Mouse (Mus musculus): ENCODE data around the gene 0610010K14Rik. TPM values are rescaled to one million over a fixed set of nuclear protein-coding genes. Genes with fewer than 3 reads are reported as not detected.

The 0610010K14Rik gene
- total and polyA plus RNA-seq, 2 experiments from 2014 or later = 47.7 to 102 TPM

DNA sequence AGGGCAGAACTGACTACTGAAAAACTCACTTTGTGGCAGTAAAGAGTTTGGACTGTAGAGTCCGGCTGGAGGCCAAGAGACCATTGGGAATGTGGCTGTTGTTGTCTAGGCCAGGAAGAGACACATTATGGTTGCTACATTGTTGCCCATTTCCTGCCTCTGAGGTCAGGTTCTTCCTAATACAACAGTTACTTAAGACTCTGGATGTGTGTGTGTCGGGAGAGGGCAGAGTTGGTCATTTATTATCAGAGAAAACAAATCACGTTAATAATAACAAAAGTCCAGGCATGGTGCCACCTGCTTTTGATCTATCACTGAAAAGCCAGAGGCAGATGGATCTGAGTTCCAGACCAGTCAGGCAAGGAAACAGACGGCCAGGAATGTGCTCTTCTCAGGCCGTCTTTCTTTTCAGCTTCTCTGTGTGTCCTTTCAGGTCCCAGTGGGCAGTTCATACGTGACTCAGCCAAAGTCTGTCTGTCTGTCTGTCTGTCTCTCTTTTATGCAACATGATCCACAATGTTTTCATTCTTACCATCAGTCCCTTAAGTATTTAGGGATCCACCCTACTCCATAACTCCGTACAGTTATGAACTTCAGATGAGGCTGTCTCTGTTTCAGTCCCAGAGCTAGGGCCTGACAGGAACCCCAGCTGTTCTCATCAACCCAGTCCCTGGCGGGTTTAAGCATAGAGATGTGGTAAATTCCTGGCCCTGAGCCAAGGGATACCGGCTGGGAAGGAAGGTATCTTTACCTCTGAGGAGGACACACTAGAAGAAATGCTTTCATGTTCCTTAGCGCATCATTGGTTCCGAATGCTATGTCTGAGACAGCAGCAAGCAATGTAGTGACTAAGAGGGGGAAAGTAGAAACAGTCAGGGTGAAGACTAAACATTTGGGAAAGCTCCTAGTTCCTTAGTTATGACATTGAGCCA is 44.1 kb downstream of the 0610010K14Rik start:
- TF ChIP-seq EP300 (IDR thresholded peaks at IDR 0.05; ENCODE audit: low read depth) = no peak
- no peak for TF ChIP-seq CTCF (IDR thresholded peaks at IDR 0.05; ENCODE audit: low read depth)
- H3K27ac ChIP-seq (ENCODE audit: low read depth) = no peak overlapping the region
- H3K36me3 ChIP-seq (replicated peaks; ENCODE audit: control insufficient read depth, insufficient read depth, low read length) = no peaks in the 10 kb centered on the region
- no peaks in the 10 kb centered on the region for H3K9me3 ChIP-seq (replicated peaks; ENCODE audit: control insufficient read depth, low read length)
- no peak overlapping the region for H3K4me3 ChIP-seq (ENCODE audit: low read depth, low read length)
- no peaks in the 10 kb centered on the region for H3K4me1 ChIP-seq (ENCODE audit: control insufficient read depth, insufficient read depth)
- DNase-seq (ENCODE audit: low spot score) = no peak
- H3K9ac ChIP-seq (replicated peaks; ENCODE audit: low read depth, low read length) = no peak overlapping the region
- 50% methylated on average over 11 of the region's 11 CpGs for WGBS
- no peak for ATAC-seq (ENCODE audit: insufficient read depth, low read depth)
- no peak overlapping the region for H3K4me2 ChIP-seq (ENCODE audit: low read depth, low read length)
- H3K27me3 ChIP-seq (ENCODE audit: control insufficient read depth, insufficient read depth, low read length) = no peaks in the 10 kb centered on the region

- Histone ChIP-seq H3K9me3 (replicated peaks; ENCODE audit: control insufficient read depth, low read length) (no peaks in the 10 kb centered on the region), H3K9ac (replicated peaks; ENCODE audit: low read depth, low read length) (no peak overlapping the region), H3K36me3 (replicated peaks; ENCODE audit: control insufficient read depth, insufficient read depth, low read length) (no peaks in the 10 kb centered on the region), H3K4me1 (ENCODE audit: control insufficient read depth, insufficient read depth) (no peaks in the 10 kb centered on the region), H3K27me3 (ENCODE audit: control insufficient read depth, insufficient read depth, low read length) (no peaks in the 10 kb centered on the region), H3K27ac (ENCODE audit: low read depth) (no peak overlapping the region), H3K4me2 (ENCODE audit: low read depth, low read length) (no peak overlapping the region), H3K4me3 (ENCODE audit: low read depth, low read length) (no peak overlapping the region)
- TF ChIP-seq CTCF (IDR thresholded peaks at IDR 0.05; ENCODE audit: low read depth) (no peak), EP300 (IDR thresholded peaks at IDR 0.05; ENCODE audit: low read depth) (no peak)
- 71% methylated on average over 4 of the region's 4 CpGs for whole genome bisulfite sequencing
- no peak for DNase-seq (ENCODE audit: low spot score)
- no peak for ATAC-seq (ENCODE audit: insufficient read depth, low read depth)
These were observed 45.6 kb downstream of the 0610010K14Rik start for GRCm38 (mm10) chr11:70192157-70192556.

DNA sequence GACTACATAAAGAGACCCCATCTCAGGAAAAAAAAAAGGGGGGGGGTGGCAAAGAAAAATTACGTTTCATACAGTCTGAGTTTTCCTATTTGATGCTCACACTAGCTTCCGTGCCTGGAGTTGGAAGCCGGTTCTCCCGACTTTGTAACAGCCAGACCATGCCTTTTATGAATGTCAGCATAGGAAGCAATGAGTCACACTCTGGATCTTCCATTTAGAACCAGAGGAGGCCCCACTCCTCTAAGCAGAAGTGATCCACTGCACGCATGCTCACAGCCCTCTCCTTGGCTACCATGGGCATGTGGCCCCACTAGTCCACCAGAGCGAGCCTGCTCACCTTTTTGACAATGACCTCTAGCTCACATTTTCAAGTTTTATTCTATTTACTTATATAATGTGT is 46.5 kb downstream of the 0610010K14Rik start:
- ATAC-seq (ENCODE audit: insufficient read depth, low read depth) (no peak), DNase-seq (ENCODE audit: low spot score) (no peak)
- WGBS = 66% methylated on average over 6 of the region's 6 CpGs
- Histone ChIP-seq H3K9me3 (replicated peaks; ENCODE audit: control insufficient read depth, low read length) (no peaks in the 10 kb centered on the region), H3K4me3 (ENCODE audit: low read depth, low read length) (no peak overlapping the region), H3K9ac (replicated peaks; ENCODE audit: low read depth, low read length) (no peak overlapping the region), H3K27ac (ENCODE audit: low read depth) (no peak overlapping the region), H3K4me1 (ENCODE audit: control insufficient read depth, insufficient read depth) (no peaks in the 10 kb centered on the region), H3K36me3 (replicated peaks; ENCODE audit: control insufficient read depth, insufficient read depth, low read length) (no peaks in the 10 kb centered on the region), H3K27me3 (ENCODE audit: control insufficient read depth, insufficient read depth, low read length) (no peaks in the 10 kb centered on the region), H3K4me2 (ENCODE audit: low read depth, low read length) (no peak overlapping the region)
- TF ChIP-seq EP300 (IDR thresholded peaks at IDR 0.05; ENCODE audit: low read depth) (no peak), CTCF (IDR thresholded peaks at IDR 0.05; ENCODE audit: low read depth) (no peak)

- DNase-seq (ENCODE audit: low spot score) (no peak), ATAC-seq (ENCODE audit: insufficient read depth, low read depth) (no peak)
- Histone ChIP-seq H3K36me3 (replicated peaks; ENCODE audit: control insufficient read depth, insufficient read depth, low read length) (no peaks in the 10 kb centered on the region), H3K4me3 (ENCODE audit: low read depth, low read length) (no peak overlapping the region), H3K4me2 (ENCODE audit: low read depth, low read length) (no peak overlapping the region; the same call in 1 of the 2 replicates), H3K9me3 (replicated peaks; ENCODE audit: control insufficient read depth, low read length) (no peaks in the 10 kb centered on the region), H3K4me1 (ENCODE audit: control insufficient read depth, insufficient read depth) (no peaks in the 10 kb centered on the region), H3K9ac (replicated peaks; ENCODE audit: low read depth, low read length) (no peak overlapping the region), H3K27ac (ENCODE audit: low read depth) (no peak overlapping the region), H3K27me3 (ENCODE audit: control insufficient read depth, insufficient read depth, low read length) (no peaks in the 10 kb centered on the region)
- 75% methylated on average over 28 of the region's 28 CpGs for WGBS
- TF ChIP-seq EP300 (IDR thresholded peaks at IDR 0.05; ENCODE audit: low read depth) (no peak), CTCF (IDR thresholded peaks at IDR 0.05; ENCODE audit: low read depth) (no peak)
These were observed 48.2 kb downstream of the 0610010K14Rik start for GRCm38 (mm10) chr11:70189319-70190134.

MicroRNAs encoded within 50 kb of the gene (microRNA counts, 519-probe panel; counts per million panel counts)
- microRNA mmu-miR-195 (not detected), microRNA mmu-miR-497 (1,491 counts per million, percentile 13 among the panel's probes with 10 or more counts)

Small RNA genes within 50 kb of the gene (microRNA-seq; reads per million reads assigned to microRNA genes)
- 1,312 reads per million, percentile 81 among the genes with 10 or more reads in this experiment for gene Mir195a
- gene Mir497 = not detected
- not detected for gene Mir497b

Other genes starting within 250 kb of the 0610010K14Rik start
- gene Gabarap, start 246.8 kb downstream of the 0610010K14Rik start, total RNA-seq (2014; rRNA removed; ENCODE audit: low replicate concordance) = 208 and 305 TPM in 2 replicates
- gene Gabarap, start 246.8 kb downstream of the 0610010K14Rik start, polyA plus RNA-seq (2015; fragmentation: Nextera tagmentation; extraction: Ambion mirVana) = 472 and 510 TPM in 2 replicates
- gene Phf23, start 242.1 kb downstream of the 0610010K14Rik start, total RNA-seq (2014; rRNA removed; ENCODE audit: low replicate concordance) = 27.4 and 54.8 TPM in 2 replicates
- 30.3 and 34.2 TPM in 2 replicates for gene Phf23, start 242.1 kb downstream of the 0610010K14Rik start, polyA plus RNA-seq (2015; fragmentation: Nextera tagmentation; extraction: Ambion mirVana)
- gene Dvl2, start 237.3 kb downstream of the 0610010K14Rik start, total RNA-seq (2014; rRNA removed; ENCODE audit: low replicate concordance) = 10.8 TPM in 2 replicates
- gene Dvl2, start 237.3 kb downstream of the 0610010K14Rik start, polyA plus RNA-seq (2015; fragmentation: Nextera tagmentation; extraction: Ambion mirVana) = 6.5 and 7.5 TPM in 2 replicates
- 378 and 469 TPM in 2 replicates for gene Acadvl, start 222.5 kb downstream of the 0610010K14Rik start, total RNA-seq (2014; rRNA removed; ENCODE audit: low replicate concordance)
- gene Acadvl, start 222.5 kb downstream of the 0610010K14Rik start, polyA plus RNA-seq (2015; fragmentation: Nextera tagmentation; extraction: Ambion mirVana) = 815 and 873 TPM in 2 replicates
- 3.4 and 10.3 TPM in 2 replicates for gene Dlg4, start 221.0 kb downstream of the 0610010K14Rik start, total RNA-seq (2014; rRNA removed; ENCODE audit: low replicate concordance)
- 2.2 TPM in 2 replicates for gene Dlg4, start 221.0 kb downstream of the 0610010K14Rik start, polyA plus RNA-seq (2015; fragmentation: Nextera tagmentation; extraction: Ambion mirVana)
- not detected in 2 replicates for gene Asgr1, start 183.8 kb downstream of the 0610010K14Rik start, total RNA-seq (2014; rRNA removed; ENCODE audit: low replicate concordance)
- not detected in 2 replicates for gene Asgr1, start 183.8 kb downstream of the 0610010K14Rik start, polyA plus RNA-seq (2015; fragmentation: Nextera tagmentation; extraction: Ambion mirVana)
- gene Asgr2, start 145.3 kb downstream of the 0610010K14Rik start, total RNA-seq (2014; rRNA removed; ENCODE audit: low replicate concordance) = not detected in 2 replicates
- not detected in 2 replicates for gene Asgr2, start 145.3 kb downstream of the 0610010K14Rik start, polyA plus RNA-seq (2015; fragmentation: Nextera tagmentation; extraction: Ambion mirVana)
- gene Mgl2, start 107.6 kb downstream of the 0610010K14Rik start, total RNA-seq (2014; rRNA removed; ENCODE audit: low replicate concordance) = not detected in 2 replicates
- not detected in 2 replicates for gene Mgl2, start 107.6 kb downstream of the 0610010K14Rik start, polyA plus RNA-seq (2015; fragmentation: Nextera tagmentation; extraction: Ambion mirVana)
- gene Clec10a, start 81.7 kb downstream of the 0610010K14Rik start, total RNA-seq (2014; rRNA removed; ENCODE audit: low replicate concordance) = not detected in 2 replicates
- 0.45 and 0.47 TPM in 2 replicates for gene Clec10a, start 81.7 kb downstream of the 0610010K14Rik start, polyA plus RNA-seq (2015; fragmentation: Nextera tagmentation; extraction: Ambion mirVana)
- gene Slc16a11, start 25.2 kb downstream of the 0610010K14Rik start, total RNA-seq (2014; rRNA removed; ENCODE audit: low replicate concordance) = 3.1 TPM in 1 of 2 replicates, not detected in the other
- gene Slc16a11, start 25.2 kb downstream of the 0610010K14Rik start, polyA plus RNA-seq (2015; fragmentation: Nextera tagmentation; extraction: Ambion mirVana) = 0.25 and 0.58 TPM in 2 replicates
- gene Slc16a13, start 16.9 kb downstream of the 0610010K14Rik start, total RNA-seq (2014; rRNA removed; ENCODE audit: low replicate concordance) = 3.1 and 5.5 TPM in 2 replicates
- gene Slc16a13, start 16.9 kb downstream of the 0610010K14Rik start, polyA plus RNA-seq (2015; fragmentation: Nextera tagmentation; extraction: Ambion mirVana) = 4.4 and 4.5 TPM in 2 replicates
- 12.8 and 44.1 TPM in 2 replicates for gene Bcl6b, start 8.1 kb downstream of the 0610010K14Rik start, total RNA-seq (2014; rRNA removed; ENCODE audit: low replicate concordance)
- 16.8 and 18.9 TPM in 2 replicates for gene Bcl6b, start 8.1 kb downstream of the 0610010K14Rik start, polyA plus RNA-seq (2015; fragmentation: Nextera tagmentation; extraction: Ambion mirVana)
- 6.8 and 15.2 TPM in 2 replicates for gene Gm21988, start 1.9 kb upstream of the 0610010K14Rik start, total RNA-seq (2014; rRNA removed; ENCODE audit: low replicate concordance)
- 7.5 and 8.6 TPM in 2 replicates for gene Gm21988, start 1.9 kb upstream of the 0610010K14Rik start, polyA plus RNA-seq (2015; fragmentation: Nextera tagmentation; extraction: Ambion mirVana)
- gene Rnasek, start 1.9 kb upstream of the 0610010K14Rik start, total RNA-seq (2014; rRNA removed; ENCODE audit: low replicate concordance) = 13.1 and 75.0 TPM in 2 replicates
- gene Rnasek, start 1.9 kb upstream of the 0610010K14Rik start, polyA plus RNA-seq (2015; fragmentation: Nextera tagmentation; extraction: Ambion mirVana) = 311 and 336 TPM in 2 replicates
- gene Alox12, start 17.4 kb upstream of the 0610010K14Rik start, total RNA-seq (2014; rRNA removed; ENCODE audit: low replicate concordance) = 1.4 and 2.5 TPM in 2 replicates
- 2.3 TPM in 2 replicates for gene Alox12, start 17.4 kb upstream of the 0610010K14Rik start, polyA plus RNA-seq (2015; fragmentation: Nextera tagmentation; extraction: Ambion mirVana)
- not detected in 2 replicates for gene Alox12e, start 84.7 kb upstream of the 0610010K14Rik start, total RNA-seq (2014; rRNA removed; ENCODE audit: low replicate concordance)
- gene Alox12e, start 84.7 kb upstream of the 0610010K14Rik start, polyA plus RNA-seq (2015; fragmentation: Nextera tagmentation; extraction: Ambion mirVana) = 0.05 TPM in 1 of 2 replicates, not detected in the other
- gene Alox15, start 114.1 kb upstream of the 0610010K14Rik start, total RNA-seq (2014; rRNA removed; ENCODE audit: low replicate concordance) = 0.23 TPM in 1 of 2 replicates, not detected in the other
- 0.11 and 0.22 TPM in 2 replicates for gene Alox15, start 114.1 kb upstream of the 0610010K14Rik start, polyA plus RNA-seq (2015; fragmentation: Nextera tagmentation; extraction: Ambion mirVana)
- gene Pelp1, start 172.1 kb upstream of the 0610010K14Rik start, total RNA-seq (2014; rRNA removed; ENCODE audit: low replicate concordance) = 15.1 and 15.9 TPM in 2 replicates
- 10.9 and 11.0 TPM in 2 replicates for gene Pelp1, start 172.1 kb upstream of the 0610010K14Rik start, polyA plus RNA-seq (2015; fragmentation: Nextera tagmentation; extraction: Ambion mirVana)
- gene Arrb2, start 194.7 kb upstream of the 0610010K14Rik start, total RNA-seq (2014; rRNA removed; ENCODE audit: low replicate concordance) = 9.5 and 27.5 TPM in 2 replicates
- gene Arrb2, start 194.7 kb upstream of the 0610010K14Rik start, polyA plus RNA-seq (2015; fragmentation: Nextera tagmentation; extraction: Ambion mirVana) = 4.8 and 6.0 TPM in 2 replicates
- 9.0 and 28.3 TPM in 2 replicates for gene Med11, start 214.0 kb upstream of the 0610010K14Rik start, total RNA-seq (2014; rRNA removed; ENCODE audit: low replicate concordance)
- 13.7 and 15.9 TPM in 2 replicates for gene Med11, start 214.0 kb upstream of the 0610010K14Rik start, polyA plus RNA-seq (2015; fragmentation: Nextera tagmentation; extraction: Ambion mirVana)
- gene Zmynd15, start 221.5 kb upstream of the 0610010K14Rik start, total RNA-seq (2014; rRNA removed; ENCODE audit: low replicate concordance) = 0.04 and 5.0 TPM in 2 replicates
- gene Zmynd15, start 221.5 kb upstream of the 0610010K14Rik start, polyA plus RNA-seq (2015; fragmentation: Nextera tagmentation; extraction: Ambion mirVana) = 1.3 TPM in 2 replicates
- gene Cxcl16, start 222.1 kb upstream of the 0610010K14Rik start, total RNA-seq (2014; rRNA removed; ENCODE audit: low replicate concordance) = 5.9 and 12.8 TPM in 2 replicates
- 9.8 and 11.3 TPM in 2 replicates for gene Cxcl16, start 222.1 kb upstream of the 0610010K14Rik start, polyA plus RNA-seq (2015; fragmentation: Nextera tagmentation; extraction: Ambion mirVana)